Mouse (Mus musculus): ENCODE results near the gene Grin2d.

Grin2d gene

GRCm38 (mm10) chr7:45809276-45810075, 68.7 kb downstream of the Grin2d start:
- no peak for DNase-seq (ENCODE audit: low spot score in 2 of 2)

GRCm38 (mm10) chr7:45808471-45808870, 69.7 kb downstream of the Grin2d start:
- DNase-seq (ENCODE audit: low spot score in 2 of 2) = no peak

GRCm38 (mm10) chr7:45805941-45806340, 72.2 kb downstream of the Grin2d start:
- DNase-seq (ENCODE audit: low spot score in 2 of 2) = no peak

DNA sequence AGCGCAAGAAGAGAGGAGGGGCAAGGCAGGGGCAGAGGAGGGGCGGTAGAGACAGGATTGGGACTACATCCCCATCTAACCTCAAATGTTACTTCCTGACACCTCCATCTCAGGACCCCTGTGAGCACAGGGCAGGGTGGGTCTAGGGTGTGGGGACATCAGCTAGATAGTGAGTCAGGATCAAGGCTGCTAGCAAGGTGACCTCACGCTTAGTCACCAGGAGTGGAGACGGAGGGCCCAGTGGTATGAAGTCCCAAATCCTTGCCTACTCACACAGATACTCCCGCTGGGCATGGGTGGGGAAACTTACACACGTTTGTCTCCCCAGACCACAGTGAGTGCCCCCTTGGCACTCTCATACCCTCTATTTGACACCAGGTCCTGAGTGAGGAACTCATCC, 75.6 kb downstream of the Grin2d start:
- no peak for DNase-seq (ENCODE audit: low spot score in 2 of 2)

- peak in 1 of 2 experiments; percentile 94 for DNase-seq (ENCODE audit: low spot score in 2 of 2)
These were observed 76.8 kb downstream of the Grin2d start for GRCm38 (mm10) chr7:45801348-45801747.

DNA sequence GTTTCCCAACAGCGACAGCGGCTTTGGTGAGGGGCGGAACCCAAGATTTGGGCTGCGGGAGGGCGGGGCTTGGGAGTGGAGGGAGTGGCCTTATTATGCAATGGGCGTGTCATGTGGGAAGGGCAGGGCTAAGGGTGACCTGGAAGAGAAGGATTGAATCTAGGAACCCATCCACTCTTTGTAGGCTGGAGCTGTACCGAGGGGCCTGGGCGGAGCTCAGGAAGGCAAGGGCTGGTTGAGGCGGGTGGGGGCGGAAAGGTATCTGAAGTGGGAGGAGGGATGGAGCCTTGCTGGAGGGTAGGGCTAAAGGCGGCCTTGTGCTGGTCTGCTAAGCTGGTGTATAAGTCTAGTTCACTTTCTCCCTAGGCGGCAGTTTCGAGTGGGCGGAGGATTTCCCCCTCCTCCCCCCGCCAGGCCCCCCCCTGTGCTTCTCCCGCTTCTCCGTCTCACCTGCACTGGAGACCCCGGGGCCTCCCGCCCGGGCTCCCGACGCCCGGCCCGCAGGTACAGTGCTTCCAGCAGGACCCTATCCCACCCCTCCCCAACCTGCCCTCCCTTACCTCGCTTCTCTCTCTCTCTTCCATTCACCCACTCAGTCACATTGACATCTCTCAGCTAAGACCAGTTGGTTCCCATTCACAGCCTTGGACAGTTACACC, 77.5 kb downstream of the Grin2d start:
- DNase-seq (ENCODE audit: low spot score in 2 of 2) = no peak

- no peak for DNase-seq (ENCODE audit: low spot score in 2 of 2)
These were observed 78.2 kb downstream of the Grin2d start for GRCm38 (mm10) chr7:45800001-45800400.

DNA sequence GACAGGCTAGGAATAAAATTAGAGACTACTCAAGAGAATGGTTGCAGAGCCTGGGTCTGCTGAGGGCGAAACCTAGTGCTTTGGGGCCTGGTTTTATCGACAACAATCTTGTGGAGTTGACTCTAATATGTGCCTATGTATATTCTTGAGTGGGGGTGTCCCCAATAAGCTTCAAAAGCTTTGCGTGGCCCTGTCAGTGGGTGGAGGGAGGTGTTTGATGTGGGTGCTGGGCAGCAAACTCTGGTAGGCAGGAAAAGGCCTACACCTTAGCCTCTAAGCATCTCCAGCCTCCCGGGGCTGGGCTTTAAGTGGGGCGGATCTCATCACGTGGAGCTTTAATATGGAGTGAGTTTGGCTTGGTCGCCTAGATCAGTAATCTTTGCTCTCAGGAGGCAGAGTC, 79.2 kb downstream of the Grin2d start:
- DNase-seq (ENCODE audit: low spot score in 2 of 2) = no peak

DNA sequence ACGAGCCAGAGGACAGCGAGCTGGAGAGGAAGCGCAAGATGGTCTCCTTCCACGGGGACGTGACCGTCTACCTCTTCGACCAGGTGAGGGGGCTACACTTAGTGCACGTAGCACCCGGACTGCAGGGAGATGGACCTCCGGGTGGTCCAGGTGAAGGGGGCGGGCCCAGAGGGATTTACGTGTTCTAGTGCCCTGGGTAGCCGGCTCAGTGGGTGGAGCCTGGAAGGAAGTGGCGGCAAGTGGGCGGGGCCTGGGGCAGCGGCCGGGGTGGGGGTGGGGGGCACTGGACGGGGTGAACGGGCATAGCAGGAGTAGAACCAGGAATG, 79.7 kb downstream of the Grin2d start:
- no peak for DNase-seq (ENCODE audit: low spot score in 2 of 2)

DNA sequence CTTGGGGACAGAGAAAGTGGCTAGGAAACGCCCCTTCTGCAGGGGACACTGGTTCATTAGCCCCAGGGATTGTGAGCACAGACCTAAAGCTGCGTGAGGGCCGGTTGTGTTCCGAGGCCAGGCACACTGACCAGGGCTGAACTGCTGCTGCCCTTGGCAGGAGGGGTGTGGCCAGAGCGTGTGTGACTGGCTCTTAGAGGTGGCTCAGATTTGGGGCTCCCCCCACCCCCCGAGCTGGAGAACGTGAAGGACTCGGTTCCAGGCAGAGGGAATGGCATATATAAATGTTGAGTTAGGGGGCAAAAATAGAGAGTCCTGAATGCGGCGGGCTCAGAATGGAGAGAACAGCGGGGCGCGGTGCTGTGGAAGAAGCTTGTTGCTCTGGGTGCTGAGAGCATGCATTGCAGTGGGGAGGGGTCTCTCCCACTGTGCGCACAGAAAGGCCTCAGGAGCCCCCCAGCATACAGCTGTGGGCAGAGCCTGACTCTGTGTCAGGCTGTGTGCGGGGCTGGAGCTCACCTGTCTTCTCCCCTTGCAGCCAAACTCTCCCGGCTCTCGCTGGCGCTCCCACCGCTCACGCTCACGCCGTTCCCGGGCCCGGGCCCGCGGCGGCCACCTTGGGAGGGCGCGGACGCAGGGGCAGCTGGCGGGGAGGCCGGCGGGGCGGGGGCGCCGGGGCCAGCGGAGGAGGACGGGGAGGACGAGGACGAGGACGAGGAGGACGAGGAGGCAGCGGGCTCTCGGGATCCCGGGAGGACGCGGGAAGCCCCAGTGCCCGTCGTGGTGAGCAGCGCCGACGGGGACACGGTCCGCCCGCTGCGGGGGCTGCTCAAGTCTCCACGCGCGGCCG, 80.3 kb downstream of the Grin2d start:
- no peak for DNase-seq (ENCODE audit: low spot score in 2 of 2)

DNA sequence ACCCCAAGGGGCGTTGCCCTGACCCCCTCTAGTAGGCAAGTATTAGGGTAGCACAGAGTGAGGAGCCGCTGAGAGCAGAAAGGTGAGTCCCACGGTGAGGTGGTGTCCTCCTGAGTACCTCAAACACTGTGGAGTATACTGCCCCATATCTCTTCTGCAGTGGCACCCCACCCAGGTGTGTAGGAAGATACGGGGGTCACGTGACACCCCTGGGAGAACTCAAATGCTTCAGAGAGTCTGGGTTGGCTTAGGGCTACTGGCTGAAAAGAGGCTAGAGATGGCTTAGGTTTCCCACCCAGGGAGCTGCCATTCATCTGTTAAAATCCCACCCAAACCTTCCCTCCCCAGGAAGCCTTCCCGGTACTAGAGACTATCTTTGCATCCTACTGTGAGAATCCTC, 81.2 kb downstream of the Grin2d start:
- no peak for DNase-seq (ENCODE audit: low spot score in 2 of 2)

- no peak for DNase-seq (ENCODE audit: low spot score in 2 of 2)
These were observed 83.2 kb downstream of the Grin2d start for GRCm38 (mm10) chr7:45794971-45795370.

DNA sequence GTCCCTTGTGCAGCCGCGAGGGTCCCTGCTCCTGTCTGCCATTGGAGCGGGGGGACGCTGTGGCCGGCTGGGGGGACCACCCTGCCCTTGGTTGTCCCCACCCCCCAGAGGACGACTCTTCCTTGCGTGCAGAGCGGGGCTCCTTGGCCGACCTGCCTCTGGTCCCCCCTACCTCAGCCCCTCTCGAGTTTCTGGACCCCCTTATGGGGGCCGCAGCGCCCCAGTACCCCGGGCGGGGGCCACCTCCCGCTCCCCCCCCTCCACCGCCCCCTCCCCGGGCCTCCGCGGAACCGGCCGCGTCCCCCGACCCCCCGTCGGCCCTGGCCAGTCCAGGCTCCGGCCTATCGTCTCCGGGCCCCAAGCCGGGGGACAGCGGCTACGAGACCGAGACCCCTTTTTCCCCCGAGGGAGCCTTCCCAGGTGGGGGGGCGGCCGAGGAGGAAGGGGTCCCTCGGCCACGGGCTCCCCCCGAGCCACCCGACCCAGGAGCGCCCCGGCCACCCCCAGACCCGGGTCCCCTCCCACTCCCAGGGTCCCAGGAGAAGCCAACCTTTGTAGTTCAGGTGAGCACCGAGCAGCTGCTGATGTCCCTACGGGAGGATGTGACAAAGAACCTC, 84.1 kb downstream of the Grin2d start:
- no peak for DNase-seq (ENCODE audit: low spot score in 2 of 2)

DNA sequence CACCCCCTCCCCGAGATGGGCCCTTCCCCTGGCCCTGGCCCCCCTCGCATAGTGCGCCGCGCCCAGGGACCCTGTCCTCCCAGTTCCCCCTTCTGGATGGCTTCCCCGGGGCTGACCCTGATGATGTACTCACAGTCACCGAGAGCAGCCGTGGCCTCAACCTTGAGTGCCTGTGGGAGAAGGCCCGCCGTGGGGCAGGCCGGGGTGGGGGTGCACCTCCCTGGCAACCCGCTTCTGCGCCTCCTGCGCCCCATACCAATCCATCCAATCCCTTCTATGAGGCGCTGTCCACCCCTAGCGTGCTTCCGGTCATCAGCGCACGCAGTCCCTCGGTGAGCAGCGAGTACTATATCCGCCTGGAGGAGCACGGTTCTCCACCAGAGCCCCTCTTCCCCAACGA, 84.9 kb downstream of the Grin2d start:
- no peak for DNase-seq (ENCODE audit: low spot score in 2 of 2)

GRCm38 (mm10) chr7:45791756-45792490, 86.3 kb downstream of the Grin2d start:
- no peak for DNase-seq (ENCODE audit: low spot score in 2 of 2)

GRCm38 (mm10) chr7:45790721-45791120, 87.5 kb downstream of the Grin2d start:
- no peak for DNase-seq (ENCODE audit: low spot score in 2 of 2)

DNA sequence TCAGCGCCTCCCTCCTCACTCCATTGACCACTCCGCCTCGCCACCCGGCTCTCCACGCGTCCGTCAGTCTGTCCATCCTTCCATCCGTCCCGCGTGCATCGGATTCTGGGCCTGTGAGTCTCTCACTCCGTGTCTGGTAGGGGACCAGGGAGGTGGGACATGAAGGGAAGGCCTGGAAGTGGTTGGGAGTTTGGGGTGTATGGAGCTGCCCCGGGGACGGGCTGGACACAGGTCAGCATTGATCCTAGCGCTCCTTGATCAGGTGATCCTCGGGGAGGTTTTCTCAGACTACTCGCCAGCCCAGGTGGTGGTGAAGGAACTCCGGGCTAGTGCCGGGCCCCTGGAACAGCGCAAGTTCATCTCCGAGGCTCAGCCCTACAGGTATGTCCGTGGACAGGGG, 90.5 kb downstream of the Grin2d start:
- DNase-seq (ENCODE audit: low spot score in 2 of 2) = no peak

DNA sequence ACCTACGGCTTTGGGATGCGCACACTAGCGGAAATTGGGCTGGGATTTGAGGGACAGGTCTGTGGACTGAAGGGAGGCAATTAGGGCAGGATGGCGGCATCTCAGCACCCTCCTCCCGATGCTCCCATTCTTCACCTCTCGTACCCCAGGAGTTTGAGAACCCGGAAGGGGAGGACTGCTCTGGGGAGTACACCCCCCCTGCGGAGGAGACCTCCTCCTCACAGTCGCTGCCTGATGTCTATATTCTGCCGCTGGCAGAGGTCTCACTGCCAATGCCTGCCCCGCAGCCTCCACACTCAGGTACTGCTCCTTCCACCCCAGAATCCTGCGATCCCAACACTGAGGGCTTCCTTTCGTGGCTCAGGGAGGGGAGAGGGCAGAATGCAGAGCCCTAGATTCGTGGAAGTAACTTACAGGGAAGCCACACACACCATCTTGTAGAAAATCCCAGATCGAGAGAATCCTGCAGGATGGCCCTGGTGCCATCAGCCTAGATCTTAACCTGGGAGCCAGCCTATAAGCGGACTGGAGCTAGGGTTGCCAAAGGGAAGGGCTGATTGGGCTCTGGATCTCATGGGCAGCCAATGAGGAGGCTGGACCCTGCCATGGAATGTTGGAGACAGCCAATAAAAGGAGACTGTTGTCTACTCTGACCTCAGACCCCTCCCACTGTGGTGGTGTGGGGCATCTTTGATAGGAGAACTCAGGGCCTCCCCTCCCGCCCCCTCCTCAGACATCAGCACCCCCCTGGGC, 91.3 kb downstream of the Grin2d start:
- peak in 1 of 2 experiments; percentile 74 for DNase-seq (ENCODE audit: low spot score in 2 of 2)

- DNase-seq (ENCODE audit: low spot score in 2 of 2) = no peak
These were observed 92.0 kb downstream of the Grin2d start for GRCm38 (mm10) chr7:45786136-45786578.

- no peak for DNase-seq (ENCODE audit: low spot score in 2 of 2)
These were observed 92.6 kb downstream of the Grin2d start for GRCm38 (mm10) chr7:45785388-45786135.

All from left cerebral cortex, adult 9 months (tissue).